Mouse (Mus musculus): ENCODE measurements around the gene Ezh1. TPM values are rescaled to one million over a fixed set of nuclear protein-coding genes. Genes with fewer than 3 reads are reported as not detected.

The Ezh1 gene
- total RNA-seq, 1 experiment from 2014 or later, result 15.3 TPM

GRCm38 (mm10) chr11:101247521-101248030, 21.3 kb upstream of the Ezh1 start:
- ATAC-seq (replicated peaks; ENCODE audit: low read depth, poor library complexity, severe bottlenecking), result no peak

- peak; percentile 34 for ATAC-seq (replicated peaks; ENCODE audit: low read depth, poor library complexity, severe bottlenecking)
These were observed 20.4 kb upstream of the Ezh1 start for GRCm38 (mm10) chr11:101246702-101247012.

GRCm38 (mm10) chr11:101245855-101246701, 19.8 kb upstream of the Ezh1 start, which contains the start of gene Ramp2:
Gene Ramp2 (plus strand): TSS chr11:101246028.
- ATAC-seq (replicated peaks; ENCODE audit: low read depth, poor library complexity, severe bottlenecking), result peak; percentile 37; the same call in 1 of the 2 replicates

GRCm38 (mm10) chr11:101245071-101245470, 18.8 kb upstream of the Ezh1 start:
- ATAC-seq (replicated peaks; ENCODE audit: low read depth, poor library complexity, severe bottlenecking), result no peak

- ATAC-seq (replicated peaks; ENCODE audit: low read depth, poor library complexity, severe bottlenecking), result no peak
These were observed 11.9 kb upstream of the Ezh1 start for GRCm38 (mm10) chr11:101238071-101238647.

GRCm38 (mm10) chr11:101236782-101237181, 10.5 kb upstream of the Ezh1 start:
- ATAC-seq (replicated peaks; ENCODE audit: low read depth, poor library complexity, severe bottlenecking), result no peak

- no peak for ATAC-seq (replicated peaks; ENCODE audit: low read depth, poor library complexity, severe bottlenecking)
These were observed 9.2 kb upstream of the Ezh1 start for GRCm38 (mm10) chr11:101235429-101235828.

GRCm38 (mm10) chr11:101234124-101234523, 7.9 kb upstream of the Ezh1 start:
- ATAC-seq (replicated peaks; ENCODE audit: low read depth, poor library complexity, severe bottlenecking), result no peak

- no peak for ATAC-seq (replicated peaks; ENCODE audit: low read depth, poor library complexity, severe bottlenecking)
These were observed 7.0 kb upstream of the Ezh1 start for GRCm38 (mm10) chr11:101233240-101233639.

GRCm38 (mm10) chr11:101232010-101232839, 6.0 kb upstream of the Ezh1 start:
- peak; percentile 92 for ATAC-seq (replicated peaks; ENCODE audit: low read depth, poor library complexity, severe bottlenecking)

- no peak for ATAC-seq (replicated peaks; ENCODE audit: low read depth, poor library complexity, severe bottlenecking)
These were observed 5.0 kb upstream of the Ezh1 start for GRCm38 (mm10) chr11:101230991-101231871.

GRCm38 (mm10) chr11:101230526-101230925, 4.3 kb upstream of the Ezh1 start:
- no peak for ATAC-seq (replicated peaks; ENCODE audit: low read depth, poor library complexity, severe bottlenecking)

GRCm38 (mm10) chr11:101230061-101230511, 3.8 kb upstream of the Ezh1 start:
- no peak for ATAC-seq (replicated peaks; ENCODE audit: low read depth, poor library complexity, severe bottlenecking)

GRCm38 (mm10) chr11:101229361-101229900, 3.2 kb upstream of the Ezh1 start:
- ATAC-seq (replicated peaks; ENCODE audit: low read depth, poor library complexity, severe bottlenecking), result no peak

GRCm38 (mm10) chr11:101225331-101226064, 765 bp downstream of the Ezh1 start:
- ATAC-seq (replicated peaks; ENCODE audit: low read depth, poor library complexity, severe bottlenecking), result no peak

- no peak for ATAC-seq (replicated peaks; ENCODE audit: low read depth, poor library complexity, severe bottlenecking)
These were observed 1.9 kb downstream of the Ezh1 start for GRCm38 (mm10) chr11:101224337-101224736.

GRCm38 (mm10) chr11:101221306-101221986, 4.8 kb downstream of the Ezh1 start:
- ATAC-seq (replicated peaks; ENCODE audit: low read depth, poor library complexity, severe bottlenecking), result 0 out of 2 replicates have a peak, but pooled peaks have one; percentile 26

GRCm38 (mm10) chr11:101220853-101221252, 5.4 kb downstream of the Ezh1 start:
- no peak for ATAC-seq (replicated peaks; ENCODE audit: low read depth, poor library complexity, severe bottlenecking)

All from common myeloid progenitor, adult 5-6 weeks (primary cell).